Mouse (Mus musculus): ENCODE results near the gene Dnal1. TPM values are rescaled to one million over a fixed set of nuclear protein-coding genes. Genes with fewer than 3 reads are reported as not detected.

The Dnal1 gene
- total RNA-seq, 2 experiments from 2014 or later: 95.8 to 104 TPM

DNA sequence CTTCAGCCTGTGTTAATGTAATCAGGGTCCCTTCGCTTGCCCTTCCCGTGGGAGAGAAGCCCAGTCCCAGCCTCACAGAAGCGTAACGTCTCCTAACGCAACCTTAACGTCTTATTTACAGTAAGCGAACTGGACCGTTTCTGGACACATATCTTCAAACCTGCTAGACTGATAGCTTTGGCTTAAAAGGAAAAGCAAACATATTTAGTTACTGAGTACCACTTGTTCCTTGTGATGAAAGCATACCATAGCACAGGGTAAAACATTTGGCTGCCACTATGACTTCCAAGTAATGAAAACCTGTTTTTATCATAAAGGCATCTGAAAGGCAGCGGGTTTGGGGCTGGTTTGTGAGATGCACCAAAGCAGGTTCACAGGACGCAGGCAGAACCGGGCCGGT lies 11.7 kb downstream of the Dnal1 start:
- no peak for DNase-seq (ENCODE audit: extremely low spot score in 1 of 2, low spot score in 1 of 2)

DNA sequence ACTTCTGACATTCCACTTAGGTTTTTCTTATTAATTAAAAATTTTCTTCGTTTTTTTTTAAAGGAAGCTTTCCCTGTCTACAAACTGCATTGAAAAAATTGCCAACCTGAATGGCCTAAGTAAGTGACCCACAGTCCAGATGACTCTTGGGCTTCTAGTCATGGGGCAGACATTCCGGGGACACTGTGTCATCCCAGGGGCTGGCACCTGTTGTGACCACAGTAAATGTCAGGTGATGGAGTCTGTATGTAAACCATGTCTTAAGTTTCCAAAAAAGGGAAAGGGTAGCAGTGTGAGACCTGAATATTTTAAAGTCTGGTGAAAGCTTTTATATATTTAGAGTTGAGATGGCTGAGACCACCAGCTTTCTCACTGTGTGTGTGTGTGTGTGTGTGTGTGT lies 12.7 kb downstream of the Dnal1 start:
- DNase-seq (ENCODE audit: extremely low spot score in 1 of 2, low spot score in 1 of 2): no peak

DNA sequence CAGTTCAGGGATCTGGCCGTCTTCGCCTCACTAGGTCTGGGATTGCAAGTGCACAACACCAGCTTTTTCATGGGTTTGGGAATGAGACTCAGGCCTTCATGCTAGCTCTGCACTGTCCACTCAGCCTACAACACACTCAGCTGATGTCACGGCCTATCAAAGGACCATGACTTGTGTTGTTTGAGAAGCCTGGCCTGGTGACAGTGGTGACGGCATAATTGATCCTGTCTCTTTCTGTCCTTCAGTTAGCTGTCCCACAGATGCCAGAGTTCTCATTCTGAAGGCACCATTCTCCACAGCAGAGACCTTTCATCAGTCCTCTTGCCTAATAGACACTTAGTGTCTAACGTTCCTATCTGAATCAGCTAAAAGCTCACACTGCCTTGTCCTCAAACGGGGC lies 14.4 kb downstream of the Dnal1 start:
- no peak for DNase-seq (ENCODE audit: extremely low spot score in 1 of 2, low spot score in 1 of 2)

DNA sequence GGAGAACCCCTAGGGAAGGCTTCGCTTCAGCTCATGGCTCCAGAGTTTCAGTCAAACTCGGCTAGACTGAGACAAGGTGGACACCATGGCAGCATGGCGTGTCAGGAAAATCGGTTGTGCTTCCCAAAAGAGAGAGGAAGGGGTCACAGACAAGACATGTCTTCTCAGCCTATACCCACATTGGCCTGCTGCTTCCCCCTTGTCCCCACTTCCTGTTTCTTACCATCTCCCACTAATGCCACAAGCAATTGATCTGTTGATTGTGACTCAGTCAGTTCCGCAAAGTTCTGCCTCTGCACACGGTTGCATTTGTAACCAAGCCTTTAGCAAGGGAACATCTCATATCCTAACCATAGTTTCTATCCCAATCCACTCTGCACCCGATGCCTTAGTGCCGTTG lies 15.8 kb downstream of the Dnal1 start:
- DNase-seq (ENCODE audit: extremely low spot score in 1 of 2, low spot score in 1 of 2): no peak

DNA sequence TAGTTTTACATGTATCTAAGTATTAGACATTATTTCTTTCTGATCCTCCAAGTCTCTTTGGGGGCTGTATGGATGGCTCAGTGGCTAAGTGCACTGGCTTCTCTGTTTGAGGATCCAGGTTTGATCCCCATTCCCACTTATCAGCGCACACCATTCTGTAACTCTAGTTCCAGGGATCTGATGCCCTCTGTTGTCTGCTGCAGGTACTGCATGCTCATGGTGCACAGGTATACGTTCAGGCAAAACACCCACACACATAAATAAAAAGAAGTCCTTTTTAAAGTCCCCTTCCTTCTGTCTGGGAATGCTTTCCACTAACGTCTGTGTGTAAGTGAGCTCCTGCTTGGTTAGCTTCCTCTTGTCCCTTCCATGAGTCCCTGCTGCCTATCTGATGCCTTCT lies 18.1 kb downstream of the Dnal1 start:
- DNase-seq (ENCODE audit: extremely low spot score in 1 of 2, low spot score in 1 of 2): peak in 1 of 2 experiments; percentile 47

DNA sequence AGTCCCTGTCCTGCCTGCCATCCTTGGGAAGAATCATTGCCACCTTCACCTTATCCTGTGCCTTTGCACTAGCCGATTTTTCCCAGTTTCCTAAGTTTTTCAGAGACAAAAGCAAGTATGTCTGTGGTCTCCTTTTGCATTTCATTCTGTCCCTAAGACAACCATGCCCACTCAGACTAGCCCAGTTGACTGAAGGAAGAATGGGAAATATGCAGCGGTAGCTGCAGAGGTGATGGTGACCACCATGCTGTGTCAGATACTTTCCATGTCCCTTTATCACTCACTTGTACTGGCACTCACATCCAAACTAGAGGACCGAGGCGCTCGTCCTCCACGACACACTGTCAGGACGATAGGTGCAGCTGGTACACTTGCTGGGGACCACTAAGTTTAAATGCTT lies 23.0 kb downstream of the Dnal1 start:
- no peak for DNase-seq (ENCODE audit: extremely low spot score in 1 of 2, low spot score in 1 of 2)

DNA sequence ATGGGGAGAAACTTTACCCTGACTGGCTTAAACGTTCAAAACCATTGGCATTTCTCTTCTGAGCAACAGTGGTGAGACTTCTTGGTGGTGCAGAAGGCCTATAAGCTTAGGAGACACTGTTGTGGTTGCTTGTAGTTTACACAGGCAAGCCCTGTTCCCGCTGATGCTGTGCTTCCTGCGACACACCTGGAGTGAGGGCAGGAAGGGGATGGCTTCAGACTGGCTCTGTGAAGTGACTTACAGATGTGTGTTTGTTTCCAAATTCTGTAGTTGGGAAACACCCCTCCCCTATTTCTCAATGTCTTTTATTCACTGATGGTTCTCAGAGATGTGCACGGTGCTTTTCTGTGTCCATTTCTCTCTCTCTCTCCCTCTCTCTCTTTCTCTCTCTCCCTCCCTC lies 26.0 kb downstream of the Dnal1 start:
- DNase-seq (ENCODE audit: extremely low spot score in 1 of 2, low spot score in 1 of 2): no peak

DNA sequence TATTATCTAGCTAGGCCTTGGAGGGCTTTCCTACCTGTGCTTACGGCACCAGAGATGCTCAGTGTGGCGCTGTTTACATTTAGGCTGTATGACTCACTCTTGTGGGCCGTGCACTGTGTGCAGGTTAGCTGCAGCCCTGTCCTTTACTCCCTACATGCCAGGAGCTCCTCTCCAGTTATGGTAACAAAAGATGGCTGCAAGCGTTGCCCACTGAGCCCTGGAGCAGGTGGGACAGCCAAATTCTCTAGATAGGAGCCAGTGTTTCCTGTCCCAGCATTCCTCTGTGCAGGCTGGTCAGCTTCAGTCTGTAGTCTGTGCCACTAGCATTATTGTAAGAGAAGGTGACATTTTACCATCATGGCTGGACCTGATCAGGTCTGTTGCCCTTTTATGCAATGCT lies 27.1 kb downstream of the Dnal1 start:
- no peak for DNase-seq (ENCODE audit: extremely low spot score in 1 of 2, low spot score in 1 of 2)

DNA sequence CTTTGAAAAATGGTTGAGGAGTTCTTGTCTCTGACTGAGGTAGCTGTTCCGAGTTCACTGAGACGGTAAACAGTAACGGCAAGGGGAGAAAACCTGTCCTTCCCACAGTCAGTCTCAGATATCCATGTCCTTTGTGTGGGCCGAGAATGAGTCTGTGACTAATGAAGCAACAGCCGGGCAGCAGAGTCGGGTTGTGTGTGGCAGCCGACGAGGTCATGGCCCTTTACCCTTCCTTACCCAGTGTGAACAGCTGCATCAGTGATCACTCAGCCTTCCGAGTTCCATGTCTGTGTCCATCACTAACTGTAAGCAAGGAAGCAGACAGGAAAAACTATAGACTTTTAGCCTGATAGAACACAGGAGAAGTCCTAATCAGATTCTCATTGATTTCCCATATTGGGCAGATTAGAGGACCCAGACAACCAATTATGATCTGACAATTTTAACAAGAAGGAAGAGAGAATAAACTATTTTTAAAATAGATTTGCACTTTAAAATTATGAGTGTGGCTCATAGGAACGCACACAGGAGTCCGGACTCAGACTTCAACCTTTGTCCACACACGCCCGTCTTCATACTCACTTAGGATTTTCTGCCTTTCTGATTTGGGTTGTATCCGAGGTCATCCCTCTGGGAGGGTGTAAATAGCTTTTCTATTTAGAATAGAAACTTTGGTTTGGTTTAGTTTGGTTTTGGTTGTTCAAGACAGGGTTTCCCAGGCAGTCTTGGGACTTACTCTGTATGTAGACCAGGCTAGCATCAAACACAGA lies 28.3 kb downstream of the Dnal1 start:
- DNase-seq (ENCODE audit: extremely low spot score in 1 of 2, low spot score in 1 of 2): no peak

DNA sequence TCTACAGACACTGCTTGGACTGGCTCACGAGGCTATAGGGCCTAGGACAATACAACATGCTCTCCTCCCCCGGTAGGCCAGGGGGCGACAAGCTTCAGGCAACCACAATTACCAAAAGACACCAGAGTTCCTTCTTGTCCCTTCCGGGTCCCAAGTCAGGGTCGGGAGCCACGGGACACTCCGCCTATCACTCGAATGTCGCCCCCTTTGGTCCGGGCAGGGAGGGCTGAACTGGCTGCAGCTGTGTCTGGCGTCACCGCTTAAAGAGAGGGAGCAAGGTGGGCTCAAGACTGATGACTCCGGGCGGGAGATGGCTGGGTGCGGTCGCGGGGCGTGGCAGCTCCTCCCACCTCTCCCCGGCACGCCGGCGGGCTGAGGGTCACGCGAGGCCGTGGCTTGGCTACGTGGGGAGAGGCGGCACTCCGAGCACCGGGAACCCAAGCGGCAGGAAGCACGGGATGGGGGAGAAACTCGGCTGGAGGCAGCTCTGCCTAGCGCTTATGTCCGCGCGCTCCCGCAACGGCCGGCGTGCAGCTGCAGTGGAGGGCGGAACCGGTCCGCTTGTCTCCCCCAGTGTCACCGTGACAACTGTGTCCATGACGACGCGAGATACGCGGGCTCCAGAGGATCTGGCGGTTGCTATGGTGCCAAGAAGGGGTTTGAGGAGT lies 33.9 kb downstream of the Dnal1 start, which contains the start of gene Pnma1:
Gene Pnma1 (minus strand): TSS at position 536 of the 668 bp plus-strand sequence.
- DNase-seq (ENCODE audit: extremely low spot score in 1 of 2, low spot score in 1 of 2): peak; percentile 65 to 68

DNA sequence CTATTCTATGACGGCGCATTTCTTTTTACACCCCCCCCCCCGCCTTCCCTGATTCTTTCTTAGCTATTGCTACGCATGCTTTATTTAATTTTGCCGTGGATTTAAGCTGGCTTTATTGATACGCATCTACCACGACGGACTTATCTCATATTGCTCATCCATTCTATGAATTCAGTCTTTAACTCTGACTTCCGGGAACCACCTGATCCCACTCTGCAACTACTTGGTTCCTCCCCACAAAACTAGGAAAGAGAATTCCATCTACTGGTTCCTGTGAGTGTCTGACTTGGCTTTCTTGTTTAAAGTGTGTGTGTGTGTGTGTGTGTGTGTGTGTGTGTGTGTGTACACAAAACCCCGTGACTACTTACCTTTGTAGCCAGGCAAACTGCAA lies 34.5 kb downstream of the Dnal1 start:
- DNase-seq (ENCODE audit: extremely low spot score in 1 of 2, low spot score in 1 of 2): no peak

DNA sequence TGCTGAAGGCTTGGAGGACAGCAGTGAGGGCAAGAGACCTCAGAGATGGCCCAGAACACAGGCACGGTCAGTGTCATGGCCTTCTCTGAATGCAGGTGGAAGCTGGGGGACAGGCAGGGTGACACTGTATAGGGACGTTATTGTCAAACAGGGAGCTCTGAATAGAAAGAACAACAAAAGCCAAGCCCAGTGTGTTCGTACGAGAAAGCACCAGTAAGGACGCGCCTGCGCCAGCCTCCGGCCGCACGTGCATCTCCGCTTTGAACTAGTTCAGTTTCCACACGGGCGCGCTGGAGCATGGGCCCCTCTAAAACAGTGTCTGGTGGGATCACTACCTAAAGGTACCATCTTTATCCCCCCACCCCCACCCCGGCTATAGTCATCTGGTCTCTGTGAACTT lies 35.8 kb downstream of the Dnal1 start:
- DNase-seq (ENCODE audit: extremely low spot score in 1 of 2, low spot score in 1 of 2): no peak

DNA sequence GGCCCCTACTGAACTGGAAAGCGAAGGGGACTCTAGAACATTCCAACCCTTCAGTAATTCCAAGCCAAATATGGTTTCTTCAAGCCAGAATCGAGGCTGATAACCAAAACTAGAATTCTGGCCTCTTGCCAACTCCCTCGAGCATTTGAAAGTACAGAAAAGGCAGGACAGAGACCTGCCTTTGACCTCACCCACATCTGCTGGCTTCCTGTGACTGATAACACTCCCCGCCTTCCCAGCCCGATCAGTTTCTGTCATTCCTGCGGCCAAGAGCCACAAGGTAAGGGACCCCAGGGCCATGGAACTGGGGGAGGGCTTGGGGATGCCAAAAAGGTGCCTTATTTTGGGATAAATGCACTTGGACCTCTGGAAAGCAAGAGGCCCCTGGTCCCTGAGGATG lies 36.8 kb downstream of the Dnal1 start:
- DNase-seq (ENCODE audit: extremely low spot score in 1 of 2, low spot score in 1 of 2): no peak

DNA sequence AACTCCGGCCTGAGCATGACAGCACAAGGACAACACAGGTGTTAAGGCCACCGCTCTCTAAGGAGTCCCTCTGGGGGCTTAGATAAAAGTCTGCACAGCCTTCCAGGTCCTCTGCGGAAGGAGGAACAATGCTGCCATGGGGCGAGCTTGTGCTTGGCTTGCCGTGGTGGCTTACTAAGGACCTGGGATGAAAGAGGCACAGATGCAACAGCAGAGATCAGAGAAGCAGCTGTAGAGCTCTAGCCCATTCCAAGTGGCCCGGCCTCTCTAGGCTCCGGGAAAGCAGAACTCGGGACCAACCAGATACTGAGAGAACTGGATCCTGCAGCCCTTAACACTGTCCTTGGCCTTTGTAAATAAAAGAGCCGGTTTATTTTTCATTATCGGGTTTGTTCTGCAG lies 37.7 kb downstream of the Dnal1 start:
- DNase-seq (ENCODE audit: extremely low spot score in 1 of 2, low spot score in 1 of 2): peak in 1 of 2 experiments; percentile 2

DNA sequence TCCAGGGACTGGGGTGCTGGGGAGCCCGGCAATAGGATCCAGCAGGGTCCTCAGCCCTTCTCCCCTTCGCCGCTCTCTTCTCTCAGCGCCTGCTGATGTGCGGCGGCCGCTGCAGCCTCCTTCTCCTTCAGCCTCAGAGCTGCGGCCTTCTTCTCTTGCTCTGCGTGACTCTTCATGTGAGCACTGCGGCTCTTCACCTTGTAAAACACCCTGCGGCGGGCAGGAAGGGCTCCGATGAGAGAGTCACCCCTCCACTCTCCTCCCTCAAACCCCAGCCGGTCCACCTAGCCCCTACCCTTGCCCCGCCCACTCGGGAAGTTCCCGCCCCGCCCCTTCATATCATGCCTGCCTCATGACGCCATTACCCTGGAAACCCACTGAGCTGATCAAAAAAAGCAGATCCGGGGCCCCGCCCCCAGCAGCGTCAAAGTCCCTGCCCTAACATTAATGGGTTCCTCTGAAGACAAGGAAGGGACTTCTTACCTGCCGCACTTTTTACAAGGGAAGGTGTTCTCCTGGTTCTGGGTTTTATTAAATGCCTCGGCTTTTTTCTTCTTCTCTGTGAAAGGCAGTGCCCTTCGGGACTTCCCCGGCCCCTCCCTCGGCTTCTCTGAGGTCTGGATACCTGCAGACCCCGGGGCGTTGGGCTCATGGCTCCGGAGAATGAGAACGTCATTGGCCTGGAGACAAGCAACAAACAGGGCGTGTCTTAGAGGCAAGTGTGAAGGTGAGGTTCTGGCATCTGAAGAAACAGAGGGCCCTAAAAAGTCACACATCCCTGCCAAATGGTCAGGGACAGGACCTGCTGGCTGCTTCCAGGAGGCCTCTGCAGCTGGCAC lies 38.4 kb downstream of the Dnal1 start:
- peak in 1 of 2 experiments; percentile 3 for DNase-seq (ENCODE audit: extremely low spot score in 1 of 2, low spot score in 1 of 2)

DNA sequence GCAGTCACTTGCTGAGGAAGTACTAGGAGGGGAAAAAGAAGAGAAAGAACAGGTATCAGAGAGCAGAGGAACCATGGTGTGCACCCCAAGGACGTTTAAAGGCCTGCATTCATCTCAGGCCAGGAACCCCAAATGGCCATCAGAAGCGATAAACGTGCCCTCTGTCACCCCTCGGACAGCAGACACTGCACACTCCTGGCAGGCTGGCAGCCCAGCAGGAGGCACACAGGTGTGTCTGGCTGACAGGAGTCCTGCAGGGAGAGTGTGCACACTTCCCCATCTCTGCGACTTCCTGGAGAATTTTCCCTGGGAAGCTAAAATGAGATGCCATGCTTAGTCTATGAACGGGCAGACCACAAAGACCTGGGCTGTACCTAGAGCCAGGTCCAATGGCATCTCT lies 39.2 kb downstream of the Dnal1 start:
- no peak for DNase-seq (ENCODE audit: extremely low spot score in 1 of 2, low spot score in 1 of 2)

DNA sequence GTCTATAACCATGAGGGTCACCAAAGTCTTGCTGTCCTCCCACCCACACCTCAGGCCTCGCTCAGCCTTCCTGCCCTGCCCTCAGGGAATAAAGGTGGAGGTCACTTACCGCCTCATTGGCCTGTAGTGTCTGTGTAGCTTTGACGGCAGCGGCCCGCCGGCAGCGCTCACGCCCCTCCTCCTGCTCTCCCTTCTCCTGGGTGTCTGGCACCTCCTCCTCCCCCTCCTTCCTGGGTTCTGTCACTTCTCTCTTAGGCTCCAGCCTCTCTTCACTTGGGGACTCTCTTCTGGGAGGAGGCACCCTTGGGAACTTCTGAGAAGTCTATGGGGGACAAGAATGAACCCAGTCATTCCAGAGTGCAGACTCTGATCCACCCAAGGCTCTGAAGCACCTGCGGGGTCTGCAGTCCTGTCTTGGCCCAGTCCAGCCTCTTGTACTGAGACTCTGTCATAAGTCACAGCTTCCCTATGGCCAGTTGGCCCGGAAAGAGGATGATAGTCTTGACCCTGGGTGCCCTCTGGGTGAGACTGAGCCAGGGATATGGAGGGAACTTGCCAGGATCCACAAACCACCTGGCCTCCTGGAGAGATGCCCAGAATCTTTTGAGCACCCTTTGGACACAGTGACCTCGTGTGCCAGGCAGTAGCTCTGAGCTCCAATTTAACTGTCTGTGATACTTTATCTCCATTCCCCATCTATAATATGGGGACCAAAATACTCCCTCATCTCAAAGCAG lies 40.8 kb downstream of the Dnal1 start:
- no peak for DNase-seq (ENCODE audit: extremely low spot score in 1 of 2, low spot score in 1 of 2)

DNA sequence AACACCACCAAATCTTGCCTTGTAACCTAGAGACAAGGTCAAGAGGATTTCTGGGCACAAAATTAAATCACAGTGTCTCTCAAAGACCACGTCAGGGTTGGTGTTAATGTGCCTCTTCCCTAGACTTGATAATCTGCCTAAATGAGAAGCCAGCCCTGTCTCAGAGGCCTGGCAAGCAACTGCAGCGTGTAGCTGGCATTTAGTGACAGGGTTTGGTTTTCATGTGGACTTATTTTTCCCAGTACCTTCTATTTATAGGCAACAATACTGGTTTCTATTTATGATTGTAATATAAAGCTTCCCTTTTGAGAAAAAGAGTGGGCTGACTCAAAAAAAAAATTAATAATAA lies 41.3 kb downstream of the Dnal1 start:
- no peak for DNase-seq (ENCODE audit: extremely low spot score in 1 of 2, low spot score in 1 of 2)

DNA sequence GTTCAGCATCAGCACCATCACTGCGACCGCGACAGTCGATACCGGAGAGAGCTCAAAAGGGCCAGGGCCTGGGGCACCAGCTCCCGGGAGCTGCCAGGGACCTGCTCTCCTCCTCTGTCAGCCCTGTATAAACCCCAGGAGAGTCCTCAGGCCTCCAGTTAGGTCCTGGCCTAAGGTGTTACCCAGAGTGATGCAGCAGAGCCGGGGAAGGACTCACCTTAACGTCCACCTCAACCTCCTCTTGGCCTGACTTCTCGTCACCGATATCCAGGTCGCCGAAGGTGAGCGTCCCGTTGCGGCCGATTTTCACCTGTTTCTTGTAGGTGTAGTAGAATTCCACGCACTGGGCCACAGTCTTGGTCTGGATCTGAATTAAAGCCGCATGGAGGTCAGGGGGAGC lies 42.0 kb downstream of the Dnal1 start:
- DNase-seq (ENCODE audit: extremely low spot score in 1 of 2, low spot score in 1 of 2): no peak

DNA sequence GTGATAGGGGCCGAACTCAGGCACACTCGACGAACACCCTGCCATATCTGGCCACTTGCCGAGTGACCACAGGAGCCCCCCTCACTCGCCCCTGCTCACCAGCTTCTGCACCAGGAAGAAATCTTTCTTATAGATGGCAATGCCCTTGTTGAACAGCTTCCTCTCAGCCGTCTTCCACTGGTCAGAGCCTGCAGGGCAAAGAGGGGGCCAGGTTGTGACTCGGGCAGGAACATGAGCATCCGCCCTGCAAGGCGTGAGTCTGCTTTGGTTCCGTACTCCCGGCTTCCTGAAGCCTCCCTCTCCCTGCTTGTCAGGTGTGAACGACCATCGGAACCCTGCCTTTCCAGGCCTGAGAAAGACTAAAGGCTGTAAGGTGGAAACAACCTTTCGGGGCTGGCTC lies 44.0 kb downstream of the Dnal1 start:
- DNase-seq (ENCODE audit: extremely low spot score in 1 of 2, low spot score in 1 of 2): no peak

DNA sequence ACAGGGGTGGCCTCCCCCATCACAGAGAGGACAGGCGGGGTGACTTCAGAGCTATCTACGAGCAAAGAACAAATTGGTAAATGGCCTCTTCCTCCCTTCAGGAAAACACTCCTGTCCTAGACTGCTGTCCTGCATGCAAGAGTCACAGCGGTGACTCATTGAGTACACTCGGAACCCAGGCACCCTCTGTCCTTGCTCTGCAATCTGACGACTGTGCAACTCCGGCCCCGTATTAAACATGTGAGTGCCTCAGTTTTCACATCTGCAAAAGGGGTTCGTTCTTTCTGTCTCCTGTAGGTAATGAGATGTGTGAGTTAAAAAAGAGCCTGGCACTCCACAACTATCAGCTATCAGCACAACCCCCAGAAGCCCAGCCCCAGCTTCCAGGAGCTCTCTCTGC lies 46.3 kb downstream of the Dnal1 start:
- DNase-seq (ENCODE audit: extremely low spot score in 1 of 2, low spot score in 1 of 2): no peak
